In genomic region chr11:55033040-55033660, GRCm38 (mm10) we compare ENCODE assay signal across 1 mouse cellular context.
TF ChIP-seq lines count a peak whose summit lies in the region.

Anxa6 (minus strand) TSS chr11:55033445.

TF ChIP-seq in CH12.LX, 34 proteins besides CTCF, POLR2A, EP300 and RAD21 (continued from another document):
- no peak for TF ChIP-seq PAX5 (IDR thresholded peaks at IDR 0.05; ENCODE audit: low read length)
- TF ChIP-seq CHD2 (IDR thresholded peaks at IDR 0.05; ENCODE audit: low read length): peak; percentile 71
- peak; percentile 65; the same call in 1 of the 2 replicates for TF ChIP-seq ETS1 (conservative IDR thresholded peaks at IDR 0.05; ENCODE audit: low read depth, low read length)
- no peak for TF ChIP-seq KAT2A (IDR thresholded peaks at IDR 0.05; ENCODE audit: insufficient replicate concordance, low read length)
- 0 out of 2 replicates have a peak, but pooled peaks have one; percentile 45 for TF ChIP-seq TBP (conservative IDR thresholded peaks at IDR 0.05; ENCODE audit: low read depth, low read length)
- peak; percentile 26; the same call in 1 of the 2 replicates for TF ChIP-seq BHLHE40 (IDR thresholded peaks at IDR 0.05; ENCODE audit: low read depth, low read length)
TF ChIP-seq in CH12.LX: peak in this region for 21.
